Mouse (Mus musculus): ENCODE data around the gene Neil3.
A peak's percentile ranks its signal among the peaks of the same experiment; 100 is the strongest.

The Neil3 gene

GRCm38 (mm10) chr8:53638495-53639171 is at the start of gene Neil3:
TSS of gene Neil3 (minus strand) at chr8:53639065.
- peak; percentile 76 to 82 for DNase-seq (ENCODE audit: low spot score in 2 of 2)

DNA sequence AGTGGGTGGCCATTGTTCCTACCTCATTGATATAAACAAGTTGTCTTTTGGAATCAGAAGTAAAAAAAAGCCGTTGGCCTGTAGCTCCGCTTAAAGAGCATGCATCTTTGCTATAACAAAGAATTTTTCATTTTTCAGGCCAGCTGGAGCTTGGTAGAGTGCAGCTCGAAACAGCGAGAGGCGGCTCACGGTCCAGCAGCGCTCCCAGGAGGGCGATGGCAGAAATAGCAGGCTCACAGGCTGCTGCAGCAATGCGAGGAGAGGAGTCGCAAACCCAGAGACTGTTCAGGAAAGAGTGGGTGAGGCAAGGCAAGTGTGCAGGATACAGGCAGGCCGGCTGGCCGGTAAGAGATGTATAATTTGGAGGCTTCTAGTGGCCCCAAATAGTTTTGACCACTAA is 42.0 kb upstream of the Neil3 start:
- no peak for DNase-seq (ENCODE audit: low spot score in 2 of 2)

- peak; percentile 17 to 26 for DNase-seq (ENCODE audit: low spot score in 2 of 2)
These were observed 25.1 kb upstream of the Neil3 start for GRCm38 (mm10) chr8:53663946-53664345.

- no peak for DNase-seq (ENCODE audit: low spot score in 2 of 2)
These were observed 22.6 kb upstream of the Neil3 start for GRCm38 (mm10) chr8:53661436-53661835.

DNA sequence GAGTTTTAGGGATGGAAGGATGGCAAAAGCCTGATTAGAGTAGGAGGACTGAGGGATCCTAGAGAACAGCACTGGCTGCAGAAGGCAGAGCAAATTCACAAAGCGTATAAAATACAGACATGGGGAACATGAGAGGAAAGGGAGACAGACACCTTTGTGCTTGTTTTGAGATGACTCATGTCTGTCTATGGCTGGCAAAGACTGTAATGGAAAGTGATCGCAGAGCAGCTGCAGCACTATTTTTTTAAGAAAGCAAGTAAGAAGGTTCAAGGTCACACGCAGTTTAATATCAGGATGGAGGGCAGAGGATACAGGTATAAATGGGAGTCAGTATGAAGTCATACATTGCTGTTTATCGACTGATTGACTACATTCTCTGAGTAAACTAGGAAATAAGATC is 8.2 kb downstream of the Neil3 start:
- no peak for DNase-seq (ENCODE audit: low spot score in 2 of 2)

DNA sequence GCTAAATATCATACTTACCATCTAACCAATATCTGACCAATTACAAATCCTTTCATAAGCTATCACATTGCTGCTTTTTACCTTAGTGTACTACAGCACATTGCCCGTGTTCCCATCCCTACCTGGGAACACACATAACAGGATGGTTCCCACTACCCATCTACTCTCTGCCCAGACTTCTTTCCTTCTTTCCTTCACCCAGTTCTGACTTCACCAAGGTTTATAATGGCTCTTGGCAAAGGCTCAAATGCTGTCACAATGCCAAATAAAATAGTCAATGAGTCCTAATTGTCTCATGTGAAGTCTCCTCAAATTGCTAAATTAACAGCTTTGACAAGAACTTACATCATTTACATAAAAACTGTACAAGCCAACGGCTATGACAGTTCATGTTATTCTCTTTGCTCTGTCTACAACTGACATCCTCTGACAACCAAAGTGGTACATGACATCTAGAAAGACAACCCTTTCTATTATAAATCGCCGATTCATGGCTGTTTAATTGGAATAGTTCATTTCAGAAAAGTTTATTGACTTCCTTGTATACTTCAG is 9.9 kb downstream of the Neil3 start:
- DNase-seq (ENCODE audit: low spot score in 2 of 2): no peak

DNA sequence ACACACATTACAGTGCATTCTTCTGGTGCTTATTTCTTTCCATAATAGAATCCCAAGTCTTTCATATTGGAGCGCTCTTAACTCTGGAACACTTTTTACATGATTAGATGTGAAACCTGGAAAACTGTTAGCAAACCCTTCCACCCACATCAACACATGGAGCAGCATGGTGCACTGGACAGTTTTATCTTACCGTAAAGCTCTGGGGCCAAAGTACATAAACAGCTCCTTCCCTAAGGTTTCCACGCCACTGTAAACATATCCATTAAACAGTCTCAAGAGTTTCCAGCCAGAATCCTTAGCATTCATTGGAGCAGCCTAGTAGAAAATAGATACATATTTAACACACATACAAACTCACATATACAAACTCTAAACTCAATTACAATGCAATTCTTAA is 15.4 kb downstream of the Neil3 start:
- DNase-seq (ENCODE audit: low spot score in 2 of 2): no peak

- no peak for DNase-seq (ENCODE audit: low spot score in 2 of 2)
These were observed 19.7 kb downstream of the Neil3 start for GRCm38 (mm10) chr8:53619196-53619595.

DNA sequence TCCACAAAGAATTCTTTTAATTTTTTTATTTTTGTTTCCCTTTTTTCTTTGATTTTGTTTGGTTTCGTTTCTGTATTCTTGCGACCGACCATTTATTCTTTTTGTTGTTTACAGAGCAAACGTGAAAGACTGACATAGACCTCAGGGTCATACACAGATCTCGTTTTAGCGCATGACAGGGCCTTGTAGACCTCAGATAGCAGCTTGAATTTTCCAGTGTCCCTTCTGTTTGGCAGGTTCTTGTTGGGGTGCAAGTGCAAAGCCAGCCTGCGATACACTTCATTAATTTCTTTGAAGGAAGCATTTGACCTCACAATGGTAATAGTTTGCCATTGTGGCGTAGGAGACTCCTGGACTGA is 24.6 kb downstream of the Neil3 start:
- DNase-seq (ENCODE audit: low spot score in 2 of 2): no peak

- no peak for DNase-seq (ENCODE audit: low spot score in 2 of 2)
These were observed 25.1 kb downstream of the Neil3 start for GRCm38 (mm10) chr8:53613577-53614287.

- no peak for DNase-seq (ENCODE audit: low spot score in 2 of 2)
These were observed 26.6 kb downstream of the Neil3 start for GRCm38 (mm10) chr8:53612297-53612696.

DNA sequence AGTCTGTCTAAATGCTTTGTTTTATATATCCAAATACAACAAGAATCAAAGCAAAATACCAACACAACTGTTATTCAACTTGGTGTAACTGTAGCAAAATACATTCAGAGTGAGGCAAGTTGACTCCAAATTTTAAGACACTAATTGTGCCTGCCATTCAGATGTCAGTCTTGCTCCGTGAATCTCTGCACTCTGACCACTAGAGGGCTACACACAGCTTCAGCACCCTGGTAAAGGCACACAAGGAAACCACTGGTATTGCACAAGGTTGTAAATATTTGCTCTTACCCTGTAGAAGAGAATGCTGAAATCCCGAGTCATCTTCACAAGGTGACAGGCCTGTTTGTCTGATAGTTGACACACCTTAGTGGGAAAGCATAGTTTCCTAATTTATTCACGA is 31.8 kb downstream of the Neil3 start:
- peak; percentile 29 to 34 for DNase-seq (ENCODE audit: low spot score in 2 of 2)

DNA sequence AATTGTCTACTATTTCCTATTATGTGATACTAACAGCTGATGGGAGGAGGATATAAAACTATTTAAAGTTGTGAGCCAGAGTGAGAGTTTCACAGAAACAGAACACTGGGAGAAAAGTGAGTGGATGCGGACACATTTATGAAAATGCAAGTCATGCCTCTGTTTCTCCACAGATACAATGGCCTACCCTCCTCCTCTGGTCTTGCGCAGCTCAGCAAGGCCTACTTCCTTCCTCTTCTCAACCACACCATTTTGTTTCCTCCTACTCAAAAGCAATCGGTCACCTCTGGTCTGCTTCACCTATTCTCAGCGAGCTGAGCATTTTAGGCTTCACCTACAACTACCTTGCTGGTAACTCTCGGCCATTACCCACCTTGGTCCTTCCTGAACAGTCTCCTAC is 34.0 kb downstream of the Neil3 start:
- DNase-seq (ENCODE audit: low spot score in 2 of 2): no peak

DNA sequence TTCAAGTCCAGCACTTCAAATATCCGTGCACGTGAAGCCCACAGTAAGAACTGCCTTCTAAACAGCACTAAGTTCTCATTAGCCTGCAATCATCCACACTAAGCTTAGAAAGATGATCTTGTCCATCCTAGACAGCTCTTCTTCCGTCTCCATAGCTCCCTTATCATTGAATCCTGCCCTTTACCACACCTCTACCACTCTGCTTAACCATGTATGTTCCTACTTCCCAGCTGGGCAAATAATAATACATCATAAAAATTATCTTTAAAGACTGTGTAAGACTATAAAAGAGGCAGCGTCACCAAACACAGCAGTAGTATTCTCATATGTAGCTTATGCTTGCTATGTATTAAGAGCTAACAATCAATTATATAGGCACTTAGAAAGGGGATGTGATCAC is 35.2 kb downstream of the Neil3 start:
- no peak for DNase-seq (ENCODE audit: low spot score in 2 of 2)

GRCm38 (mm10) chr8:53600826-53601225 is 38.0 kb downstream of the Neil3 start:
- no peak for DNase-seq (ENCODE audit: low spot score in 2 of 2)

- no peak for DNase-seq (ENCODE audit: low spot score in 2 of 2)
These were observed 38.6 kb downstream of the Neil3 start for GRCm38 (mm10) chr8:53600025-53600811.

DNA sequence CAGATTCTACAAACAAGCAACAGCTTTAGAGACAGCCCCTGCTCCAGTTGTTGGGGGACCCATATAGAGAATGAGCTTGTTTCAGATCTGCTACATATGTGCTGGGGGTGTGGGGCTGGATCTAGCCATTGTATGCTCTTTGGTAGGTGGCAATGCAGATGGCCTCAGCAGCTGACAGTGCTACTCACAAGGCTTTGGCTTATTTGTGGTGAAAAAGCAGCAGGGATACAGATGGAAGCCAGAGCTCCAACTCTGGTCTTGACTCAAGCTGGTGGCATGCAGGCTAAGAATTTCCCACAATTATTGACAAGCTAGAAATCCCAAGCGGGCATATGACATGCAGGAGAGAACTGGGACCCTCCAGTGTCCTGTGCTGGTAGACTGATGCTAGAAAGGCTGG is 40.8 kb downstream of the Neil3 start:
- DNase-seq (ENCODE audit: low spot score in 2 of 2): no peak

- no peak for DNase-seq (ENCODE audit: low spot score in 2 of 2)
These were observed 47.1 kb downstream of the Neil3 start for GRCm38 (mm10) chr8:53591777-53592176.

- no peak for DNase-seq (ENCODE audit: low spot score in 2 of 2)
These were observed 65.3 kb downstream of the Neil3 start for GRCm38 (mm10) chr8:53573600-53573999.

GRCm38 (mm10) chr8:53566223-53566622 is 72.6 kb downstream of the Neil3 start:
- no peak for DNase-seq (ENCODE audit: low spot score in 2 of 2)

GRCm38 (mm10) chr8:53562441-53563040 is 76.3 kb downstream of the Neil3 start:
- DNase-seq (ENCODE audit: low spot score in 2 of 2): no peak

DNA sequence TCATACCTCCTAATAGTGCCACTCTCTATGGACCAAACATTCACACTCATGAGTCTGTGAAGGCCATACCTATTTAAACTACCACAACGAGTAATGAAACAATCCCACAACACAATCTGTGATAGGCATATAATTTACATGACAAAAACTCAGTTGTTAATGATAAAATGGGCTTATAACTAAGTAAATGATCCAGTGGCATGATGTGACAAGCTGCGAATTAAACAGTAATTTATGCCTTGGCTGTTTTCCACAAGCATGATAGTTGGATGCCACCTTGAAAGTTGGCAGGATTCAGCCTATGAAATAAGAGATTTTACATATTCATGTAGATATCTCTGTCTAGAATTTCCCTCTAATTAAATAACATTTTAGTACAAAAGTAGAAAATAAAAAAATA is 99.3 kb downstream of the Neil3 start:
- no peak for DNase-seq (ENCODE audit: low spot score in 2 of 2)
